Mouse (Mus musculus): ENCODE measurements around the gene Fbxo39. TPM values are rescaled to one million over a fixed set of nuclear protein-coding genes. Genes with fewer than 3 reads are reported as not detected.
A peak's percentile ranks its signal among the peaks of the same experiment; 100 is the strongest.
"Not testable (repeated sequence)": the region's sequence is repeated elsewhere in the genome, so short reads cannot be mapped to it uniquely, and the experiment has no call there.

Fbxo39 gene
- polyA plus RNA-seq, 1 experiment from 2014 or later, result not detected

GRCm38 (mm10) chr11:72336726-72337125, 22.5 kb downstream of the Fbxo39 start:
- H3K36me3 ChIP-seq (ENCODE audit: control insufficient read depth, insufficient read depth), result no peaks in the 10 kb centered on the region
- no peaks in the 10 kb centered on the region for H3K4me1 ChIP-seq (ENCODE audit: control insufficient read depth, insufficient read depth, low read length)
- no peak overlapping the region for H3K4me3 ChIP-seq (ENCODE audit: low read length)
- H3K27me3 ChIP-seq (ENCODE audit: control insufficient read depth, insufficient read depth, low read length), result no peaks in the 10 kb centered on the region
- H3K9me3 ChIP-seq (replicated peaks; ENCODE audit: control insufficient read depth, low read length), result no peaks in the 10 kb centered on the region
- H3K9ac ChIP-seq (ENCODE audit: low read length), result no peak overlapping the region
- no peak; the same call in 1 of the 2 replicates for ATAC-seq (replicated peaks; ENCODE audit: extremely low read depth, insufficient read depth, low FRiP score)
- WGBS, result 63% methylated on average over 8 of the region's 8 CpGs
- no peak overlapping the region for H3K27ac ChIP-seq (ENCODE audit: low read length)
- H3K4me2 ChIP-seq (ENCODE audit: low read depth, low read length), result no peak overlapping the region

GRCm38 (mm10) chr11:72338437-72338871, 24.2 kb downstream of the Fbxo39 start:
- Histone ChIP-seq H3K27me3 (ENCODE audit: control insufficient read depth, insufficient read depth, low read length) (no peaks in the 10 kb centered on the region), H3K36me3 (ENCODE audit: control insufficient read depth, insufficient read depth) (no peaks in the 10 kb centered on the region), H3K4me3 (ENCODE audit: low read length) (no peak overlapping the region), H3K9ac (ENCODE audit: low read length) (no peak overlapping the region), H3K9me3 (replicated peaks; ENCODE audit: control insufficient read depth, low read length) (no peaks in the 10 kb centered on the region), H3K4me1 (ENCODE audit: control insufficient read depth, insufficient read depth, low read length) (no peaks in the 10 kb centered on the region), H3K4me2 (ENCODE audit: low read depth, low read length) (no peak overlapping the region), H3K27ac (ENCODE audit: low read length) (no peak overlapping the region)
- 48% methylated on average over 5 of the region's 5 CpGs for WGBS
- no peak for ATAC-seq (replicated peaks; ENCODE audit: extremely low read depth, insufficient read depth, low FRiP score)

- Histone ChIP-seq H3K9me3 (replicated peaks; ENCODE audit: control insufficient read depth, low read length) (no peaks in the 10 kb centered on the region), H3K4me2 (ENCODE audit: low read depth, low read length) (no peak overlapping the region), H3K4me1 (ENCODE audit: control insufficient read depth, insufficient read depth, low read length) (no peaks in the 10 kb centered on the region), H3K27ac (ENCODE audit: low read length) (no peak overlapping the region), H3K27me3 (ENCODE audit: control insufficient read depth, insufficient read depth, low read length) (no peaks in the 10 kb centered on the region), H3K4me3 (ENCODE audit: low read length) (no peak overlapping the region), H3K9ac (ENCODE audit: low read length) (no peak overlapping the region), H3K36me3 (ENCODE audit: control insufficient read depth, insufficient read depth) (no peaks in the 10 kb centered on the region)
- ATAC-seq (replicated peaks; ENCODE audit: extremely low read depth, insufficient read depth, low FRiP score), result no peak
- 80% methylated on average over 4 of the region's 4 CpGs for WGBS
These were observed 25.5 kb downstream of the Fbxo39 start for GRCm38 (mm10) chr11:72339716-72340115.

GRCm38 (mm10) chr11:72342549-72343237, 28.4 kb downstream of the Fbxo39 start:
- 11% methylated on average over 7 of the region's 7 CpGs for WGBS
- Histone ChIP-seq H3K4me3 (ENCODE audit: low read length) (no peak overlapping the region), H3K9me3 (replicated peaks; ENCODE audit: control insufficient read depth, low read length) (no peaks in the 10 kb centered on the region), H3K27me3 (ENCODE audit: control insufficient read depth, insufficient read depth, low read length) (no peaks in the 10 kb centered on the region), H3K4me1 (ENCODE audit: control insufficient read depth, insufficient read depth, low read length) (no peaks in the 10 kb centered on the region), H3K9ac (ENCODE audit: low read length) (no peak overlapping the region), H3K4me2 (ENCODE audit: low read depth, low read length) (peak overlapping the region; percentile 26; the same call in 1 of the 2 replicates), H3K36me3 (ENCODE audit: control insufficient read depth, insufficient read depth) (no peaks in the 10 kb centered on the region), H3K27ac (ENCODE audit: low read length) (no peak overlapping the region)
- ATAC-seq (replicated peaks; ENCODE audit: extremely low read depth, insufficient read depth, low FRiP score), result peak; percentile 65

- not testable (repeated sequence) for H3K9ac ChIP-seq (ENCODE audit: low read length); H3K4me1 ChIP-seq (ENCODE audit: control insufficient read depth, insufficient read depth, low read length); H3K36me3 ChIP-seq (ENCODE audit: control insufficient read depth, insufficient read depth); H3K4me3 ChIP-seq (ENCODE audit: low read length); H3K9me3 ChIP-seq (replicated peaks; ENCODE audit: control insufficient read depth, low read length); H3K4me2 ChIP-seq (ENCODE audit: low read depth, low read length); ATAC-seq (replicated peaks; ENCODE audit: extremely low read depth, insufficient read depth, low FRiP score); H3K27ac ChIP-seq (ENCODE audit: low read length); H3K27me3 ChIP-seq (ENCODE audit: control insufficient read depth, insufficient read depth, low read length)
- WGBS, result 91% methylated on average over 5 of the region's 5 CpGs
These were observed 29.0 kb downstream of the Fbxo39 start for GRCm38 (mm10) chr11:72343238-72343625.

GRCm38 (mm10) chr11:72343904-72344303, 29.7 kb downstream of the Fbxo39 start:
- ATAC-seq (replicated peaks; ENCODE audit: extremely low read depth, insufficient read depth, low FRiP score), result no peak
- Histone ChIP-seq H3K36me3 (ENCODE audit: control insufficient read depth, insufficient read depth) (no peaks in the 10 kb centered on the region), H3K9me3 (replicated peaks; ENCODE audit: control insufficient read depth, low read length) (no peaks in the 10 kb centered on the region), H3K4me3 (ENCODE audit: low read length) (no peak overlapping the region), H3K4me2 (ENCODE audit: low read depth, low read length) (no peak overlapping the region), H3K4me1 (ENCODE audit: control insufficient read depth, insufficient read depth, low read length) (no peaks in the 10 kb centered on the region), H3K27ac (ENCODE audit: low read length) (no peak overlapping the region), H3K27me3 (ENCODE audit: control insufficient read depth, insufficient read depth, low read length) (no peaks in the 10 kb centered on the region), H3K9ac (ENCODE audit: low read length) (no peak overlapping the region)
- WGBS, result 21% methylated on average over 8 of the region's 8 CpGs

- 86% methylated on average over 11 of the region's 11 CpGs for WGBS
These were observed 30.2 kb downstream of the Fbxo39 start for GRCm38 (mm10) chr11:72344486-72344885.

GRCm38 (mm10) chr11:72348563-72348962, 34.3 kb downstream of the Fbxo39 start:
- Histone ChIP-seq H3K9ac (ENCODE audit: low read length) (no peak overlapping the region; the same call in 1 of the 2 replicates), H3K4me1 (ENCODE audit: control insufficient read depth, insufficient read depth, low read length) (no peaks in the 10 kb centered on the region), H3K27me3 (ENCODE audit: control insufficient read depth, insufficient read depth, low read length) (no peaks in the 10 kb centered on the region), H3K4me3 (ENCODE audit: low read length) (no peak overlapping the region), H3K9me3 (replicated peaks; ENCODE audit: control insufficient read depth, low read length) (no peaks in the 10 kb centered on the region), H3K36me3 (ENCODE audit: control insufficient read depth, insufficient read depth) (no peaks in the 10 kb centered on the region), H3K4me2 (ENCODE audit: low read depth, low read length) (no peak overlapping the region), H3K27ac (ENCODE audit: low read length) (no peak overlapping the region)
- 44% methylated on average over 10 of the region's 10 CpGs for WGBS
- no peak for ATAC-seq (replicated peaks; ENCODE audit: extremely low read depth, insufficient read depth, low FRiP score)

More at GRCm38 (mm10) chr11:72344486-72344885, 30.2 kb downstream of the Fbxo39 start:
- Histone ChIP-seq H3K4me3 (ENCODE audit: low read length) (no peak overlapping the region), H3K9me3 (replicated peaks; ENCODE audit: control insufficient read depth, low read length) (no peaks in the 10 kb centered on the region), H3K27me3 (ENCODE audit: control insufficient read depth, insufficient read depth, low read length) (no peaks in the 10 kb centered on the region), H3K27ac (ENCODE audit: low read length) (no peak overlapping the region), H3K9ac (ENCODE audit: low read length) (no peak overlapping the region), H3K36me3 (ENCODE audit: control insufficient read depth, insufficient read depth) (no peaks in the 10 kb centered on the region), H3K4me1 (ENCODE audit: control insufficient read depth, insufficient read depth, low read length) (no peaks in the 10 kb centered on the region), H3K4me2 (ENCODE audit: low read depth, low read length) (no peak overlapping the region)
- ATAC-seq (replicated peaks; ENCODE audit: extremely low read depth, insufficient read depth, low FRiP score), result no peak

GRCm38 (mm10) chr11:72349016-72349415, 34.8 kb downstream of the Fbxo39 start:
- Histone ChIP-seq H3K4me1 (ENCODE audit: control insufficient read depth, insufficient read depth, low read length) (no peaks in the 10 kb centered on the region), H3K4me3 (ENCODE audit: low read length) (no peak overlapping the region), H3K36me3 (ENCODE audit: control insufficient read depth, insufficient read depth) (no peaks in the 10 kb centered on the region), H3K9ac (ENCODE audit: low read length) (no peak overlapping the region), H3K9me3 (replicated peaks; ENCODE audit: control insufficient read depth, low read length) (no peaks in the 10 kb centered on the region), H3K27ac (ENCODE audit: low read length) (no peak overlapping the region), H3K27me3 (ENCODE audit: control insufficient read depth, insufficient read depth, low read length) (no peaks in the 10 kb centered on the region), H3K4me2 (ENCODE audit: low read depth, low read length) (no peak overlapping the region)
- WGBS, result 53% methylated on average over 8 of the region's 8 CpGs
- ATAC-seq (replicated peaks; ENCODE audit: extremely low read depth, insufficient read depth, low FRiP score), result no peak
